Mouse (Mus musculus): ENCODE measurements at regions not wholly inside any gene's neighbourhood (a gene's known extent, or its start where the extent isn't known, plus 50 kb on each side); places are given as distances from the start of the nearest gene placed in this dataset.
A peak's percentile ranks its signal among the peaks of the same experiment; 100 is the strongest.

DNA sequence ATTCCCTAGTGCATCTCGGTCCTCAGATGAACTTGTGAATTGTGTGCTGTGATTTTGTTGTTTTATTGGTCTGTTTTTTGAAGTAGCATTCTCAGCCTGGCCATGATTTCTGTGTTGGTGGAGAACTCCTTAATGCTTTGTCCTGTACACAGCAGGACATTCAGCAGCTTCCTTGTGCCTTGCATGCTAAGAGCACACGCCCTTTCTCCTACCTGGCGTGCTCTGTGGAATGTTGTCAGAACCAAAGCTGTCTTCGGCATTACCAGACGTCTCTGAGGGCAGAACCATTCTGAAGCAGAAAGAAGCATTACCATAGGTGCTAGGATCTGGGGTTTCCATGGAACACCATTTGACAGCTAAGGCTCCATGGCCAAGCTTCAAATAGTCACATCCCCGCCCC, 75.0 kb upstream of the Epc2 start:
- no peak for DNase-seq

DNA sequence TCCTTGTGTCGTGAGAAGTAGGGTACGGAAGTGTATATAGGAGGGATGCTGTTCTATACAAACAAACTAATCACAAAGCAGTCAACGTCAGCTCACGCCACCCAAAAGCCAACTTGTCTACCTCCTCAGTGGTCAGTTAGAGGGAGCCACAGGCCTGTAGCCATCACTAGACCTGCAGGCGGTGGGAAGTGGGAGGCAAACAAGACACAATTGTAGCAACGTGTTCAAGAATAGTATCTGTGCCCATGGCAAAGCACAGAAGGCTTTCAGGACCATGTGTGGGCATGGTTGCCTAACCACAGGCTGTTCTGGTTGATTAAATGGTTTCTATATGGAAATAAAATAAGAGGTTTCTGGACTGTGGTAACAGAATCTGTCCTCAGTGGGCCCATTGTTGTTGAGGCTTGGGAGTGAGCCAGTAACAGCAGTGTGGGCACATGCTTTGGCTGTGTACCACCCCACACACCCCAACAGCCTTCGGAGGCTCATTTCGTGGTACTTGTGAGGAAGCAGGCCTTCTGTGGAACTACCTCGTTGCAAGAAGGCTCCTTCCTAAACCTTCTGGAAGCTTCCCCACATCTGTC, 72.0 kb upstream of the Epc2 start:
- DNase-seq: no peak

DNA sequence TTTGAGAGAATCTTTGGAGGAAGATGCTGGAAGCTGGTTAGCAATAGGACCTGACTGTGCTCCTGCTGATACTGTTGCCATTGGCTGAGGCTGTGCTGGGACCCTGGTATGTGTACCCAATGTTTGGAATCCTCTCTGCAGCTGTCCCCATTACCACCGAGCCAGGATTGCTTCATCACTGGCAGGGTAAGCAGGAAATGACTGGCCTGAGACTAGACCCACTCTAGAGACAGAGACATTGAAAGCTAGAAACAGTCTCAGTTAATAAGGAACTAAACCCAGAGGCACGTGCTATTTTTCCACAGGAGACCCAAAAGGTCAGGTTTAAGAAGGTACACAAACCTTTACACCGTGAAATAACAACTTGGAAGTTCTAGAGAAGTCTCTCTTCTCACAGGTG, 70.3 kb upstream of the Epc2 start:
- no peak for DNase-seq

DNA sequence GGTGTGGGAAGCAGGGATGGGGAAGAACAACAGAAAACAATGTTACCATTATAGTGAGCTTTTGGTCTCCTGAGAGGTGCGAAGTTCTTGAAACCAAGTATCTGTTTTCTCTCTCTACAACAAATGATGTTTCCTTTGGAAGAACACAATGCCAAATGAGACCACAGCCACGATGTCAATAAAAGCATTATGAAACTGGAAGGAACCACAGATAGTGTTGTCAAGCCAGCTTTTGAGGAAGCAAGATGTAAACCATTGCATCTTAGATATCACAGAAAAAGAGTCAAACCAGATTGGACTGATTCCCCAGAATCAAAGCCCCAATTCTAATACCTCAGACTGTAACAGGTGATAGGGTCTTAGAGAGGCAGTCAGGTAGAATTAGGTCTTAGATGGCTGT, 64.5 kb upstream of the Epc2 start:
- no peak for DNase-seq

DNA sequence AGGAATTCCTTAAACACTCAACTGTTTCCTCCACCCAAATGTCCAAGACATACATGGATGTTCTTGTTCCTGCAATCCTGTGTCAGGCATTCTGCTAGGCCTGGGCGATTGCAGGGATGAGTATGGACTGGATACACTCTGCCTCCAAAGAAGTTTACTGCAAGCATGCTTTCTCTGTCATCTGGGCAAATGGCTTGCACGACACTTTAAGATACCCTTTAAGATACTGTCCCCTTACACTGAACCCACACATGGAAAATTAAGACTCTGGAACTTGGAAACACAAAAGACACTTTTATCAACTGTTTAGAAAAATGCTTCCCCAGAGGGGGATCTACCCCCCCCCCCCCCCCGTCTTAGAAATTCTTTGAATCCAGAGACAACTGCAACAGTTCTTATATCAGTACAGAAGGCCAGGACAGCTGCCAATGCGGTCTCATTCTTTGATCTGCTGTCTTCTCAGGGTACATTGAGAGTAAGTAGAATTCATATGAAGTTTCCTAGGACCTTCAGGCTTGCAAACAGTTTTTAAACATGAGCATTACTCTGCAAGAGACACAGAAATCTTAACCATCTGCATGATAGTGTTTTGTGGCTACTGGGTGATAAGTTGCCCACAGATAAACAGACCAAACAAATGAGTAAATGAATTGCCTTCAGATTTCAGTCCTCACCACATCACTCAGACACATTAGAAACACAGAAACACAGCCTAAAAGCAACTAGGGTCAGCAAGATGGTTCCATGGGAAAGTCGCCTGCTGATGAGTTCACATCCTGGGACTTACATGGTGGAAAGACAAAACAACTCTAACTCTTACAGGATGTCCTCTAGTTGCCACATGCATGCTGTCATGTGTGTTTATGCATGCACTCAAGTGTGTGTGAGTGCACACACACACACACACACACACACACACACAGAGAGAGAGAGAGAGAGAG, 59.7 kb upstream of the Epc2 start:
- DNase-seq: peak; percentile 26
